Mouse (Mus musculus) heart, embryonic 11.5 days (tissue): ENCODE data around the gene Flcn. TPM values are rescaled to one million over a fixed set of nuclear protein-coding genes. Genes with fewer than 3 reads are reported as not detected.
A peak's percentile ranks its signal among the peaks of the same experiment; 100 is the strongest.

ENCODE experiments used
- ATAC-seq: fragments of 200-750 bp; cut with Nextera tagmentation; replicated peaks from 2 replicates; pipeline ENCODE4 v1.8.0; 2017; ENCODE audit warnings: moderate library complexity; ENCODE audit not compliant: insufficient number of reproducible peaks, low FRiP score, low TSS enrichment
- H3K27ac ChIP-seq: fragments of 300-500 bp; sonication (generic); 2 replicates; pipeline ENCODE4 v1.5.1; 2014; ENCODE audit warnings: mild to moderate bottlenecking, low read depth, low read length
- H3K27me3 ChIP-seq: fragments of 300-500 bp; sonication (generic); 2 replicates; pipeline ENCODE4 v1.6.1; 2014; ENCODE audit warnings: mild to moderate bottlenecking, low read length, mixed read lengths; ENCODE audit not compliant: control insufficient read depth, insufficient read depth
- H3K36me3 ChIP-seq: fragments of 300-500 bp; sonication (generic); 2 replicates; pipeline ENCODE4 v1.6.1; 2014; ENCODE audit warnings: mild to moderate bottlenecking, low read length, moderate library complexity, mixed read lengths; ENCODE audit not compliant: control insufficient read depth, insufficient read depth
- H3K4me1 ChIP-seq: fragments of 300-500 bp; sonication (generic); 2 replicates; pipeline ENCODE4 v1.6.1; 2014; ENCODE audit warnings: low read length; ENCODE audit not compliant: control insufficient read depth, insufficient read depth
- H3K4me2 ChIP-seq: fragments of 300-500 bp; sonication (generic); 2 replicates; pipeline ENCODE4 v1.6.1; 2014; ENCODE audit warnings: mild to moderate bottlenecking, moderate library complexity
- H3K4me3 ChIP-seq: fragments of 300-500 bp; sonication (generic); 2 replicates; pipeline ENCODE4 v1.5.1; 2014; ENCODE audit warnings: low read depth, low read length
- H3K9ac ChIP-seq: fragments of 300-500 bp; sonication (generic); 2 replicates; pipeline ENCODE4 v1.6.1; 2014; ENCODE audit warnings: mild to moderate bottlenecking, low read depth, low read length, moderate library complexity
- H3K9me3 ChIP-seq: fragments of 300-500 bp; sonication (generic); replicated peaks from 2 replicates; pipeline ENCODE4 v1.6.1; 2016; ENCODE audit warnings: low read length; ENCODE audit not compliant: control insufficient read depth
- WGBS: fragments of 180-500 bp; shearing (Covaris S2); extraction: QIAGEN DNeasy Blood & Tissue Kit; methylation state at CpG from one replicate; pipeline ENCODE4 v1.1.7; 2014; ENCODE audit not compliant: insufficient replicate concordance; 5-methylcytosine and 5-hydroxymethylcytosine counted together
- polyA plus RNA-seq: library from polyadenylated mRNA; unstranded; fragments of >200 nt; fragmentation: Nextera tagmentation; extraction: Ambion mirVana; gene quantifications from 2 replicates; pipeline ENCODE4 v1.2.1, GENCODE M21; 2014

The Flcn gene
- polyA plus RNA-seq, 1 experiment from 2014 or later = 21.4 TPM

- Histone ChIP-seq H3K36me3 (peaks cover 9% of the 10 kb centered on the region), H3K4me3 (peak overlapping the region; percentile 78), H3K4me1 (peaks cover 14% of the 10 kb centered on the region), H3K9ac (peak overlapping the region; percentile 99), H3K4me2 (peak overlapping the region; percentile 82), H3K9me3 (no peaks in the 10 kb centered on the region), H3K27me3 (no peaks in the 10 kb centered on the region), H3K27ac (no peak overlapping the region)
- ATAC-seq = no peak
- 56% methylated on average over 14 of the region's 14 CpGs for WGBS
Observed at GRCm38 (mm10) chr11:59810480-59811158, 803 bp upstream of the Flcn start.

GRCm38 (mm10) chr11:59809071-59809669 lies 646 bp downstream of the Flcn start:
- ATAC-seq = 0 out of 2 replicates have a peak, but pooled peaks have one; percentile 18
- peak overlapping the region; percentile 82 for H3K4me2 ChIP-seq
- H3K27me3 ChIP-seq = no peaks in the 10 kb centered on the region
- H3K9ac ChIP-seq = peak overlapping the region; percentile 99
- WGBS = under 1% methylated on average over 15 of the region's 15 CpGs
- H3K4me1 ChIP-seq = peaks cover 14% of the 10 kb centered on the region
- H3K27ac ChIP-seq = peak overlapping the region; percentile 98
- peaks cover 12% of the 10 kb centered on the region for H3K36me3 ChIP-seq
- peak overlapping the region; percentile 78 for H3K4me3 ChIP-seq
- H3K9me3 ChIP-seq = no peaks in the 10 kb centered on the region

- 69% methylated on average over 14 of the region's 14 CpGs for WGBS
- H3K9me3 ChIP-seq = no peaks in the 10 kb centered on the region
- no peak for ATAC-seq
Observed at GRCm38 (mm10) chr11:59808170-59808960, 1.5 kb downstream of the Flcn start.

GRCm38 (mm10) chr11:59805656-59806055 lies 4.2 kb downstream of the Flcn start:
- ATAC-seq = no peak
- WGBS = 95% methylated on average over 2 of the region's 2 CpGs

More at GRCm38 (mm10) chr11:59808170-59808960, 1.5 kb downstream of the Flcn start:
- Histone ChIP-seq H3K36me3 (peaks cover 16% of the 10 kb centered on the region), H3K4me1 (peaks cover 14% of the 10 kb centered on the region), H3K9ac (peak overlapping the region; percentile 19; the same call in 1 of the 2 replicates), H3K4me3 (peak overlapping the region; percentile 78), H3K27me3 (no peaks in the 10 kb centered on the region), H3K27ac (peak overlapping the region; percentile 98; the same call in 1 of the 2 replicates), H3K4me2 (peak overlapping the region; percentile 82)

GRCm38 (mm10) chr11:59805256-59805655 lies 4.6 kb downstream of the Flcn start:
- H3K9me3 ChIP-seq = no peaks in the 10 kb centered on the region
- H3K27me3 ChIP-seq = no peaks in the 10 kb centered on the region
- no peak overlapping the region for H3K9ac ChIP-seq
- WGBS = 81% methylated on average over 1 of the region's 1 CpGs
- no peak overlapping the region for H3K4me2 ChIP-seq
- peaks cover 7% of the 10 kb centered on the region for H3K4me1 ChIP-seq
- H3K36me3 ChIP-seq = peaks cover 42% of the 10 kb centered on the region
- no peak overlapping the region for H3K27ac ChIP-seq
- no peak for ATAC-seq
- no peak overlapping the region for H3K4me3 ChIP-seq

More at GRCm38 (mm10) chr11:59805656-59806055, 4.2 kb downstream of the Flcn start:
- Histone ChIP-seq H3K27me3 (no peaks in the 10 kb centered on the region), H3K27ac (no peak overlapping the region), H3K9ac (no peak overlapping the region), H3K4me2 (no peak overlapping the region), H3K4me3 (no peak overlapping the region), H3K9me3 (no peaks in the 10 kb centered on the region), H3K4me1 (peaks cover 7% of the 10 kb centered on the region), H3K36me3 (peaks cover 38% of the 10 kb centered on the region)

- WGBS = 93% methylated on average over 22 of the region's 22 CpGs
- Histone ChIP-seq H3K36me3 (peaks cover 48% of the 10 kb centered on the region), H3K27ac (no peak overlapping the region)
Observed at GRCm38 (mm10) chr11:59804409-59805110, 5.3 kb downstream of the Flcn start.

GRCm38 (mm10) chr11:59803516-59803915 lies 6.3 kb downstream of the Flcn start:
- H3K4me2 ChIP-seq = no peak overlapping the region
- no peaks in the 10 kb centered on the region for H3K27me3 ChIP-seq
- peaks cover 58% of the 10 kb centered on the region for H3K36me3 ChIP-seq
- H3K9ac ChIP-seq = no peak overlapping the region
- H3K27ac ChIP-seq = no peak overlapping the region
- no peak for ATAC-seq
- no peaks in the 10 kb centered on the region for H3K9me3 ChIP-seq
- no peak overlapping the region for H3K4me3 ChIP-seq
- H3K4me1 ChIP-seq = peaks cover 4% of the 10 kb centered on the region
- WGBS = 82% methylated on average over 14 of the region's 14 CpGs

More at GRCm38 (mm10) chr11:59804409-59805110, 5.3 kb downstream of the Flcn start:
- no peaks in the 10 kb centered on the region for H3K27me3 ChIP-seq
- H3K4me1 ChIP-seq = peaks cover 7% of the 10 kb centered on the region
- no peak overlapping the region for H3K9ac ChIP-seq
- ATAC-seq = no peak
- no peak overlapping the region for H3K4me2 ChIP-seq
- H3K9me3 ChIP-seq = no peaks in the 10 kb centered on the region
- no peak overlapping the region for H3K4me3 ChIP-seq

GRCm38 (mm10) chr11:59801881-59802280 lies 7.9 kb downstream of the Flcn start:
- peaks cover 66% of the 10 kb centered on the region for H3K36me3 ChIP-seq
- H3K27ac ChIP-seq = no peak overlapping the region
- no peak overlapping the region for H3K9ac ChIP-seq
- H3K4me1 ChIP-seq = no peaks in the 10 kb centered on the region
- no peak overlapping the region for H3K4me2 ChIP-seq
- no peaks in the 10 kb centered on the region for H3K9me3 ChIP-seq
- 94% methylated on average over 8 of the region's 8 CpGs for WGBS
- ATAC-seq = no peak
- no peak overlapping the region for H3K4me3 ChIP-seq
- no peaks in the 10 kb centered on the region for H3K27me3 ChIP-seq
